Mouse (Mus musculus) E14TG2a.4 (cell line): ENCODE measurements around the gene Gm1673.
A peak's percentile ranks its signal among the peaks of the same experiment; 100 is the strongest.

ENCODE experiments used
- H3K27me3 ChIP-seq: 2 replicates; pipeline ENCODE4 v1.6.1; 2014; ENCODE audit warnings: low read length, control low read depth; ENCODE audit not compliant: insufficient read depth
- H3K36me3 ChIP-seq: 2 replicates; pipeline ENCODE4 v1.6.1; 2014; ENCODE audit warnings: low read length, control low read depth; ENCODE audit not compliant: insufficient read depth
- H3K4me1 ChIP-seq: replicated peaks from 2 replicates; pipeline ENCODE4 v1.6.1; 2014; ENCODE audit warnings: low read depth, low read length, control low read depth
- H3K4me3 ChIP-seq: replicated peaks from 2 replicates; pipeline ENCODE4 v1.5.1; 2014; ENCODE audit warnings: mild to moderate bottlenecking, low read length
- H3K9me3 ChIP-seq: 2 replicates; pipeline ENCODE4 v1.6.1; 2014; ENCODE audit warnings: low read length, control low read depth
- CTCF ChIP-seq: conservative IDR thresholded peaks from 2 replicates; pipeline ENCODE4 v1.5.1; 2014; ENCODE audit warnings: low read length
- NANOG ChIP-seq: IDR thresholded peaks from 2 replicates; pipeline ENCODE4 v1.6.1; 2014; ENCODE audit warnings: borderline replicate concordance, low read length, mixed read lengths
- POU5F1 ChIP-seq: IDR thresholded peaks from 2 replicates; pipeline ENCODE4 v1.6.1; 2014; ENCODE audit warnings: low read length, borderline replicate concordance

The Gm1673 gene

GRCm38 (mm10) chr5:33948314-33948713, 34.9 kb upstream of the Gm1673 start:
- Histone ChIP-seq H3K36me3 (0 out of 2 replicates have a peak, but pooled peaks cover 2% of the 10 kb centered on the region), H3K4me1 (no peaks in the 10 kb centered on the region), H3K27me3 (no peaks in the 10 kb centered on the region), H3K4me3 (no peak overlapping the region), H3K9me3 (peaks cover 68% of the 10 kb centered on the region)
- no peak for TF ChIP-seq NANOG
- no peak for TF ChIP-seq POU5F1
- TF ChIP-seq CTCF = no peak

DNA sequence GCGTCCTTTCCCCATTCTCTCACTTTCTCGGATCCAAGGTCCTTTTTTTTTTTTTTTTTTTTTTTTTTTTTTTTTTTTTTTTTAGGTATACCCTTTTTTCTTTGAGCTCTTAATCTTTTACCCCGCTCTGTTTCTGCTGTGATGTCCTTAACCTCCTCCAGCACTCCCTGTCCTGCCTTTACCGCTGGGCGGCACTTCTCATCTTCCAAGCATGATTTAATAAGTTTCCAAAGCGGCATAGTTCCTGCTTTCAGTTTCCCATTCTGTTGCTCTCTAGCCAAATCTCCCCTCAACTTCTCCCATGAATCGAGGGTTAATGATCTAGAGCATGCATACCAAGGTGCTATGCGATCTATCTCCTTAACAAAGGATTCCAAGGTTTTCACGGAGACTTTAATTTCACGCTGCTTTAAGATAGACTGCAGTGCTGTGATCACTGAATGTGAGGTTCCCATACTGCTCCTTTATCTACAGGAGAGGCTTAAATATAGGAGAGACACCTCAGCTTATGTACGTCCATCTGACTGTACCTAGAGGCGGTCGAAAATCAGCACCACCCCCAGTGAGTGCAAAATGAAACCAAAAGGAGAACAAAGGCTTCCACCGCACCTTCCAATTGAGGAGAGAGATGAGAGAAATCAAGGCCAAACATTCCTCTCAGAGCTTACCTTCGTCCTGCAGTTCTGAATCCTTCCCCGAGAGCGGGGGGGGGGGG, 29.6 kb upstream of the Gm1673 start:
- 0 out of 2 replicates have a peak, but pooled peaks cover 3% of the 10 kb centered on the region for H3K27me3 ChIP-seq
- no peaks in the 10 kb centered on the region for H3K36me3 ChIP-seq
- no peak for TF ChIP-seq CTCF
- no peak for TF ChIP-seq NANOG
- no peak for TF ChIP-seq POU5F1
- H3K9me3 ChIP-seq = peaks cover 61% of the 10 kb centered on the region
- no peaks in the 10 kb centered on the region for H3K4me1 ChIP-seq
- no peak overlapping the region for H3K4me3 ChIP-seq

- Histone ChIP-seq H3K36me3 (no peaks in the 10 kb centered on the region), H3K27me3 (0 out of 2 replicates have a peak, but pooled peaks cover 5% of the 10 kb centered on the region), H3K4me1 (no peaks in the 10 kb centered on the region), H3K9me3 (peaks cover 65% of the 10 kb centered on the region), H3K4me3 (no peak overlapping the region)
- TF ChIP-seq POU5F1 (no peak), NANOG (no peak), CTCF (peak; percentile 58)
Observed at GRCm38 (mm10) chr5:33954354-33954753, 28.9 kb upstream of the Gm1673 start.

DNA sequence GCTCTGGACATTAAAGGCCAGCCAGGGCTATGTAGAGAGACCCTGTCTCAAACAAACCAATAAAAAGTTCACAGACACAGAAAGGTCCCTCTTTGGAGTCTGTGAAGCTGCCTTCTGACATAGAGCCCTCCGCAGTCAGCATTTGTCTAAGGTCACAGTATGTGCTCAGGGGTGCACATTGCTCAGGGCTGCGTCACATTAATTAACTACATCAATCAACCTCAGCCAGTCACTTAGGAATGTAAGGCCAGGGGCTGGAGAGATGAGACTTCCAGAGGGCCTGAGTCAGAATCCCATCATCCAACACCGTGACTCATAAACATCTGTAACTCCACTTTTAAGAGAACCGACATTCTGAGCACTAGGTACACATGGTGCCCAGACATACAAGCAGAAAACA, 27.4 kb upstream of the Gm1673 start:
- H3K4me1 ChIP-seq = no peaks in the 10 kb centered on the region
- TF ChIP-seq NANOG (no peak), CTCF (no peak), POU5F1 (no peak)
- H3K27me3 ChIP-seq = peaks cover 18% of the 10 kb centered on the region
- no peaks in the 10 kb centered on the region for H3K36me3 ChIP-seq
- no peak overlapping the region for H3K4me3 ChIP-seq
- peaks cover 62% of the 10 kb centered on the region for H3K9me3 ChIP-seq

GRCm38 (mm10) chr5:33959382-33959781, 23.9 kb upstream of the Gm1673 start:
- TF ChIP-seq NANOG (no peak), CTCF (no peak), POU5F1 (no peak)

GRCm38 (mm10) chr5:33974736-33975135, 8.5 kb upstream of the Gm1673 start:
- Histone ChIP-seq H3K4me1 (no peaks in the 10 kb centered on the region), H3K27me3 (peaks cover 37% of the 10 kb centered on the region), H3K36me3 (no peaks in the 10 kb centered on the region), H3K9me3 (peaks cover 7% of the 10 kb centered on the region), H3K4me3 (no peak overlapping the region)
- TF ChIP-seq CTCF = no peak
- TF ChIP-seq NANOG = no peak
- no peak for TF ChIP-seq POU5F1

More at GRCm38 (mm10) chr5:33959382-33959781, 23.9 kb upstream of the Gm1673 start:
- H3K4me1 ChIP-seq = no peaks in the 10 kb centered on the region
- H3K4me3 ChIP-seq = no peak overlapping the region
- no peaks in the 10 kb centered on the region for H3K36me3 ChIP-seq
- peaks cover 25% of the 10 kb centered on the region for H3K27me3 ChIP-seq
- peaks cover 38% of the 10 kb centered on the region for H3K9me3 ChIP-seq

- no peaks in the 10 kb centered on the region for H3K36me3 ChIP-seq
- TF ChIP-seq NANOG (no peak), CTCF (no peak), POU5F1 (no peak)
- H3K4me3 ChIP-seq = no peak overlapping the region
- H3K9me3 ChIP-seq = peaks cover 16% of the 10 kb centered on the region
- H3K4me1 ChIP-seq = no peaks in the 10 kb centered on the region
- peaks cover 45% of the 10 kb centered on the region for H3K27me3 ChIP-seq
Observed at GRCm38 (mm10) chr5:33976267-33976666, 7.0 kb upstream of the Gm1673 start.

DNA sequence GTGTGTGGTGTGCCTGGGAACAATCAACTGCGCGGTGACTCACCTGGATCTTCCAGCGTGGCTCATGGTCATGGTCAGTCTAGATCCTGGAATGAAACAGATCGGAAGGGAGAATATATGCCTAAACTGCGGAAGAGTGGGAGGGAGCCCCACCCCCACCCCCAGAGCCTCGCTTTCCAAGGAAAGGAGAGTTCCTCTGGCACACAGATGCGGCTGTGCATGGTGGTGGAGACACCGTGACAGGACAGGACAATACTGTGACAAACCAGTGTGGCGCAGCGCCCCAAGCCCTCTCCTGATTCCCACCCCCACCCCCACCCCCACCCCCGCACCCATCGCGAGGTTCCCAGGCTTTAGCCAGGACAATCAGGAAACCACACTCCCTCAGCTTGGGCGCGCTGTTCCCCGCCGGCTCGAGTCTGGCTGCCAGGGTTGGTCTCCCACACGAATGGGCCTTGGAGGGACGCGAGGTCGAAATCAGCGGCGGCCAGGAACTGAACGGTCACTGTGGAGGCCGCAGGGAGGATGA, 438 bp upstream of the Gm1673 start:
- H3K4me1 ChIP-seq = peaks cover 8% of the 10 kb centered on the region
- no peaks in the 10 kb centered on the region for H3K36me3 ChIP-seq
- H3K27me3 ChIP-seq = peaks cover 88% of the 10 kb centered on the region
- H3K9me3 ChIP-seq = peaks cover 24% of the 10 kb centered on the region
- peak overlapping the region; percentile 89 for H3K4me3 ChIP-seq
- TF ChIP-seq POU5F1 (no peak), NANOG (no peak), CTCF (no peak)
